Mouse (Mus musculus) forebrain, postnatal 0 days (tissue): ENCODE data around the gene Usp32. TPM values are rescaled to one million over a fixed set of nuclear protein-coding genes. Genes with fewer than 3 reads are reported as not detected.

ENCODE experiments used
- ATAC-seq: fragments of 200-750 bp; cut with Nextera tagmentation; 2 replicates; pipeline ENCODE4 v1.8.0; 2017; ENCODE audit warnings: mild to moderate bottlenecking, moderate library complexity
- DNase-seq: peaks from one replicate; pipeline ENCODE4 v3.0.0-alpha.2; 2015
- H3K27ac ChIP-seq: fragments of 300-500 bp; sonication (generic); 2 replicates; pipeline ENCODE4 v1.5.1; 2014; ENCODE audit warnings: low read depth, mild to moderate bottlenecking, antibody characterized with exemption, low read length, moderate library complexity, mixed read lengths
- H3K27me3 ChIP-seq: fragments of 300-500 bp; sonication (generic); 2 replicates; pipeline ENCODE4 v1.6.1; 2014; ENCODE audit warnings: mild to moderate bottlenecking, low read length, mixed read lengths; ENCODE audit not compliant: insufficient read depth
- H3K36me3 ChIP-seq: fragments of 300-500 bp; sonication (generic); 2 replicates; pipeline ENCODE4 v1.6.1; 2014; ENCODE audit warnings: mild to moderate bottlenecking, moderate library complexity; ENCODE audit not compliant: insufficient read depth
- H3K4me1 ChIP-seq: fragments of 300-500 bp; sonication (generic); 2 replicates; pipeline ENCODE4 v1.6.1; 2014; ENCODE audit warnings: antibody characterized with exemption; ENCODE audit not compliant: insufficient read depth
- H3K4me2 ChIP-seq: fragments of 300-500 bp; sonication (generic); 2 replicates; pipeline ENCODE4 v1.6.1; 2014; ENCODE audit warnings: low read depth, mild to moderate bottlenecking, moderate library complexity
- H3K4me3 ChIP-seq: fragments of 300-500 bp; sonication (generic); 2 replicates; pipeline ENCODE4 v1.5.1; 2014; ENCODE audit warnings: low read depth, low read length, mixed read lengths
- H3K9ac ChIP-seq: fragments of 300-500 bp; sonication (generic); 2 replicates; pipeline ENCODE4 v1.6.1; 2014; ENCODE audit warnings: mild to moderate bottlenecking
- H3K9me3 ChIP-seq: fragments of 300-500 bp; sonication (generic); 2 replicates; pipeline ENCODE4 v1.6.1; 2016; ENCODE audit warnings: low read length
- CTCF ChIP-seq: sonication (generic); IDR thresholded peaks from 2 replicates; pipeline ENCODE4 v1.5.1; 2016; ENCODE audit warnings: antibody characterized with exemption, control low read depth, low read depth
- WGBS: fragments of 180-500 bp; shearing (Covaris S2); extraction: QIAGEN DNeasy Blood & Tissue Kit; methylation state at CpG from one replicate; pipeline ENCODE4 v1.1.7; 2014; 5-methylcytosine and 5-hydroxymethylcytosine counted together
- polyA plus RNA-seq: library from polyadenylated mRNA; unstranded; fragments of >200 nt; fragmentation: Nextera tagmentation; extraction: Ambion mirVana; gene quantifications from 2 replicates; pipeline ENCODE4 v1.2.1, GENCODE M21; 2015
- total RNA-seq: library from RNA; depleted of rRNA; stranded (reverse); fragments of >200 nt; gene quantifications from 2 replicates; pipeline ENCODE4 v1.2.3, GENCODE M21; 2014

The Usp32 gene
- total and polyA plus RNA-seq, 2 experiments from 2014 or later, result 7.6 to 44.4 TPM

- 74% methylated on average over 2 of the region's 2 CpGs for WGBS
- Histone ChIP-seq H3K36me3 (no peaks in the 10 kb centered on the region), H3K4me1 (no peaks in the 10 kb centered on the region), H3K9ac (no peak overlapping the region), H3K9me3 (no peaks in the 10 kb centered on the region), H3K4me3 (no peak overlapping the region), H3K4me2 (no peak overlapping the region), H3K27ac (no peak overlapping the region), H3K27me3 (no peaks in the 10 kb centered on the region)
- DNase-seq, result no peak
- TF ChIP-seq CTCF, result no peak
- no peak for ATAC-seq
These were observed 36.2 kb downstream of the Usp32 start for GRCm38 (mm10) chr11:85103763-85104162.

DNA sequence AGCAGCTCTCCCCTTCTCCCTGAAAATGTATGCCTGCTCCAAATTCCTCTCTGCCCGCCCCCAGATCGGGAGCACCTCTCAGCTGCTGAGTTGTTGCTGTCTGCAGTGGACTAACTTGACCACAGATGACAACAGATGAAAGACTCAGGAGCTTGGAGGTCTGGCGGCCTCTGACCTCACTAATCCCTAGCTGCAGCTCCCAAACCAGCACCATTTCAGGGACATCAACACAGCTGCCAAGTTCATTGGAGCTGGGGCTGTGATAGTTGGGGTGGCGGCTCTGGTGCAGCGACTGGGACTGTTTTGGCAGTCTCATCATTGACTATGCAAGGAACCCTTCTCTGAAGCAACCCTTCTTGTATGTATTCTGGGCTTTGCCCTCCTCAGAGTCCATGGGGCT is 44.8 kb downstream of the Usp32 start:
- H3K27ac ChIP-seq, result no peak overlapping the region
- 55% methylated on average over 5 of the region's 5 CpGs for WGBS

GRCm38 (mm10) chr11:85086253-85086652 is 53.7 kb downstream of the Usp32 start:
- no peaks in the 10 kb centered on the region for H3K27me3 ChIP-seq
- H3K27ac ChIP-seq, result no peak overlapping the region
- no peak for ATAC-seq
- H3K4me3 ChIP-seq, result no peak overlapping the region
- no peaks in the 10 kb centered on the region for H3K36me3 ChIP-seq
- no peak for DNase-seq
- no peaks in the 10 kb centered on the region for H3K4me1 ChIP-seq
- H3K9me3 ChIP-seq, result no peaks in the 10 kb centered on the region
- H3K4me2 ChIP-seq, result no peak overlapping the region
- TF ChIP-seq CTCF, result no peak
- H3K9ac ChIP-seq, result no peak overlapping the region

More for the DNA sequence above, 44.8 kb downstream of the Usp32 start:
- TF ChIP-seq CTCF, result no peak
- Histone ChIP-seq H3K9me3 (no peaks in the 10 kb centered on the region), H3K27me3 (no peaks in the 10 kb centered on the region), H3K36me3 (0 out of 2 replicates have a peak, but pooled peaks cover 3% of the 10 kb centered on the region), H3K9ac (no peak overlapping the region), H3K4me3 (no peak overlapping the region), H3K4me1 (no peaks in the 10 kb centered on the region), H3K4me2 (no peak overlapping the region)
- DNase-seq (no peak), ATAC-seq (no peak)

- TF ChIP-seq CTCF, result no peak
- WGBS, result 96% methylated on average over 4 of the region's 4 CpGs
- H3K36me3 ChIP-seq, result 0 out of 2 replicates have a peak, but pooled peaks cover 4% of the 10 kb centered on the region
- DNase-seq (no peak), ATAC-seq (no peak)
- H3K4me2 ChIP-seq, result no peak overlapping the region
- H3K27ac ChIP-seq, result no peak overlapping the region
- H3K9me3 ChIP-seq, result no peaks in the 10 kb centered on the region
- no peak overlapping the region for H3K4me3 ChIP-seq
- no peaks in the 10 kb centered on the region for H3K4me1 ChIP-seq
- H3K9ac ChIP-seq, result no peak overlapping the region
- no peaks in the 10 kb centered on the region for H3K27me3 ChIP-seq
These were observed 72.1 kb downstream of the Usp32 start for GRCm38 (mm10) chr11:85067871-85068270.

DNA sequence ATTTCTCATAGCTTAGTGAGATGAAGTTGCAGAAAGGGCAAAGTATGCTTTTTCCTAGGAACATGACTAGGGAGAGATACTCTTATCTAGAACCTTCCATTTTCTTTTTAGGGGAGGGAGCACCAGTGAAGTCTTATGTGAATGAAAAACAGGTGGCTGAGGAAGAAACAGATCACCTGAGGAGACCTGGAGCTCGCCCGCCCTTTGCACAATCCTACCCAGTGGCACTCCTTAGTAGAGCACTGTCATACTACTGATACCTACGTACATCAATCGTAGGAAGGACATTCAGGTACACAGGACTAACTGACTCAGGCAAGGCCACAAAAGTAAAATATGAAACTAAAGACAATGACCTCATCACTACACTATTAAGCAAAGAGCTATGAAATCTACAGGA is 81.4 kb downstream of the Usp32 start:
- Histone ChIP-seq H3K27ac (no peak overlapping the region), H3K4me3 (no peak overlapping the region), H3K4me1 (no peaks in the 10 kb centered on the region), H3K36me3 (no peaks in the 10 kb centered on the region), H3K4me2 (no peak overlapping the region), H3K9ac (no peak overlapping the region), H3K27me3 (no peaks in the 10 kb centered on the region), H3K9me3 (no peaks in the 10 kb centered on the region)
- 97% methylated on average over 4 of the region's 4 CpGs for WGBS
- ATAC-seq, result no peak
- TF ChIP-seq CTCF, result no peak
- DNase-seq, result no peak

- Histone ChIP-seq H3K9ac (no peak overlapping the region), H3K4me2 (no peak overlapping the region), H3K36me3 (no peaks in the 10 kb centered on the region), H3K27me3 (no peaks in the 10 kb centered on the region), H3K9me3 (no peaks in the 10 kb centered on the region), H3K4me3 (no peak overlapping the region), H3K4me1 (no peaks in the 10 kb centered on the region), H3K27ac (no peak overlapping the region)
- DNase-seq, result no peak
- 95% methylated on average over 1 of the region's 1 CpGs for WGBS
- no peak for TF ChIP-seq CTCF
- ATAC-seq, result no peak
These were observed 82.4 kb downstream of the Usp32 start for GRCm38 (mm10) chr11:85057544-85057943.

DNA sequence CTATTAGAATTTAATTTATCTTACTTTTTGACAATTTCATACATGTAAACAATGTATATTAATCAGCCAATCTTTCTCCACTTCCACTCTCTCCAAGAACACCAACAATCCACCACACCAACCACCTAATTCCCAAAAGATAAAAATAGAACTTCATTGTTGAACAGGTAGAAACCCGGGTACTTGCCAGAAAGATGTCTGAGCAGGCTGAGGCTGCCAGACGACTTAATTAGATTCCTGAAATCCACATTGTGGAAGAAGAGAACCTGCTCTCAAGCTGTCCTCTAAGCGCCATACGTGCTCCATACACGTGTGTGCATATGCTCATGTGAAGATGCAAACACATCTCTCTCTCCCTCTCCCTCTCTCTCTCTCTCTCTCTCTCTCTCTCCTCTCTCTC is 83.1 kb downstream of the Usp32 start:
- ATAC-seq (no peak), DNase-seq (peak; percentile 7)
- no peak overlapping the region for H3K4me3 ChIP-seq
- H3K4me1 ChIP-seq, result no peaks in the 10 kb centered on the region
- no peaks in the 10 kb centered on the region for H3K9me3 ChIP-seq
- no peak overlapping the region for H3K9ac ChIP-seq
- no peaks in the 10 kb centered on the region for H3K36me3 ChIP-seq
- WGBS, result 55% methylated on average over 5 of the region's 5 CpGs
- H3K27me3 ChIP-seq, result no peaks in the 10 kb centered on the region
- H3K4me2 ChIP-seq, result no peak overlapping the region
- H3K27ac ChIP-seq, result no peak overlapping the region
- no peak for TF ChIP-seq CTCF

GRCm38 (mm10) chr11:85055561-85055960 is 84.4 kb downstream of the Usp32 start:
- no peaks in the 10 kb centered on the region for H3K9me3 ChIP-seq
- H3K4me1 ChIP-seq, result no peaks in the 10 kb centered on the region
- H3K27me3 ChIP-seq, result no peaks in the 10 kb centered on the region
- H3K27ac ChIP-seq, result no peak overlapping the region
- TF ChIP-seq CTCF, result no peak
- 89% methylated on average over 2 of the region's 2 CpGs for WGBS
- DNase-seq (no peak), ATAC-seq (no peak)
- H3K4me2 ChIP-seq, result no peak overlapping the region
- no peak overlapping the region for H3K9ac ChIP-seq
- H3K4me3 ChIP-seq, result no peak overlapping the region
- H3K36me3 ChIP-seq, result no peaks in the 10 kb centered on the region
